Comparison of ENCODE assay signal across 8 mouse cellular contexts in the genomic region with DNA sequence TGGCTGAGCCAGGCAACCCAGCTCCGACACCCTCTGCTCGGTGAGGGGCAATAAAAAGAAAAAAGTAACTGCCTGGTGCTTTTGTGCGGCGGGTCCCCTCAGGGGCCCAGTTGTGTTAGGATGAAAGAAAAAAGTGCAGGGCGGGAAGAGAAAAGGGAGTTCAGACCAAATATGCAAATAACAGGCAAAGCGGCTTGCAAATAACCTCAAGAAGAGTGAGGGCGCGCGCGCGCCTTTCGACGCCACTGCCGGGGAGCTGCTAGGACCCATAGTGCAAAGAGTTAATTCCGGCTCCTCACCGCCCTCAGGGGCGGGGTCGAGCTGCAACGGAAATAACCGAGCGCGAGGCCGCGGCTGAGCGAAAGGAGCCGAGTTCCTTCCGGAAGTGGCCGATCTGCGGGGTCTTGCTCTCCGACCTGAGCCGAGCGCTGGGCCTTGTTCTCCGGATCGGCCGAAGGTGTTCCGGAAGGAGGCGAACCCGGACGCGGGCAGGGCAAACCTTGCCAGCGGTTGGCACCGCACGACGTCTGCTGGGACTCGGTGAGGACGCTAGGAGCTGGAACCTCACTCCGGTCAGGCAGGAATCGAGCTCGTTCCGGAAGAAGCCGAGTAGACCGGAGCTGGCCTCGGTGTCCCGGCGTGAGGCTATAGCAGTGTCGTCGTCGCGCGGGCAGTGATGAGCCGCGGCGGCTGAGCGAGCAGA. TPM values are rescaled to one million over a fixed set of nuclear protein-coding genes. Genes with fewer than 3 reads are reported as not detected.
DNase-seq lines count a peak whose midpoint lies in the region; ATAC-seq lines count a peak whose summit lies in the region.

TSS of gene Mta2 (plus strand) at position 361 of the 703 bp plus-strand sequence.

- peak; percentile 94 for ATAC-seq in inflammation-experienced regulatory T-cells, adult 6 months
- peak; percentile 81 for ATAC-seq in megakaryocyte-erythroid progenitor cell, adult 5-6 weeks (replicated peaks; ENCODE audit: low FRiP score, low TSS enrichment, poor library complexity, severe bottlenecking)

- intact Hi-C loops in gastrocnemius, postnatal 14 days (cut with DNase I; ENCODE audit: low total_unique reads) = no loop called here
- intact Hi-C loops in left cerebral cortex, postnatal 10 days (cut with DNase I) = no loop called here

- peak; percentile 96 to 99 for DNase-seq in adrenal gland, adult (ENCODE audit: inconsistent age in 2 of 2, low spot score in 1 of 2)
- peak; percentile 98 for DNase-seq in embryo, embryonic 10.5 days (ENCODE audit: low spot score)
- peak; percentile 98 for DNase-seq in gastrocnemius, postnatal 14 days
- DNase-seq in left cerebral cortex, postnatal 10 days (ENCODE audit: extremely low spot score in 1 of 2, low spot score in 2 of 2) = peak; percentile 93 to 98
- DNase-seq in right cerebral cortex, postnatal 25 days = peak; percentile 91
- DNase-seq in urinary bladder, postnatal 4 days (ENCODE audit: low spot score in 2 of 2) = peak; percentile 96 to 98

RNA-seq across cellular contexts. Expression of gene Mta2, which starts in this region (rescaled TPM):
- 10 to 100 TPM; 27.4 to 27.9 TPM for total RNA-seq in gastrocnemius, postnatal 14 days (2021)
- 10 to 100 TPM; 78.8 to 96.7 (median 81.2) TPM for polyA plus RNA-seq in inflammation-experienced regulatory T-cells, adult 6 months (2017; shearing (Covaris generic))
- total RNA-seq in left cerebral cortex, postnatal 10 days (2021) = 10 to 100 TPM; 50.2 to 52.4 TPM
- 158 and 173 TPM in 2 replicates for total RNA-seq in megakaryocyte-erythroid progenitor cell, adult 5-6 weeks (2014; fragmentation: Nextera tagmentation)
- 205 and 206 TPM in 2 replicates for total RNA-seq in megakaryocyte-erythroid progenitor cell, adult 5-6 weeks (2017)

Comparison
In these comparisons a context has a peak if more than half of its experiments do, and no peak if none do; other contexts are left out.
1. Peak in every context shown above with its lines: DNase-seq and ATAC-seq.